Mouse (Mus musculus): ENCODE measurements at regions not wholly inside any gene's neighbourhood (a gene's known extent, or its start where the extent isn't known, plus 50 kb on each side); places are given as distances from the start of the nearest gene placed in this dataset.

DNA sequence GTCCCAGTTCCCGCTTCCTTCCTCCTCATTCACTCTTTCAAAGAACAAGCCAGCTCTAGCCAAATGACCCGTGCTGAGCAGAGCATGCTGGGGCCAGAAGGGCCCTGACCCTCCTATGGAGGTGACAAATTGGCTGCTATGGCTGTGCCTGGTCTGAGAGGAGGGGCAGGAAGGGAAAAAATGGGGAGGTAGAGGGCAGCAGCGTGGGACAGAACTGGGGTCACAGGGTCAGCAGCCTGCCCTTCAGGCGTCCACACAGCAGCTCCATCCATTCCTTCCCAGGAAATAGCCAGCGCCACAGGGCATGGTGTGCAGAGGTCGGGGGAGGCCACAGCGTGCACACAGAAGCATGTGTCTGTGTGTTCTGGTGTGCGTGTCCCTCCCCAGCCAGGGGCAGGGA lies 292.2 kb upstream of the Tbx3 start:
- no peak overlapping the region for H3K4me3 ChIP-seq
- no peak overlapping the region for H3K27ac ChIP-seq
- WGBS, result 20% methylated on average over 8 of the region's 8 CpGs
- H3K9ac ChIP-seq, result no peak overlapping the region
- H3K4me1 ChIP-seq, result peaks cover 10% of the 10 kb centered on the region
- H3K9me3 ChIP-seq, result peaks cover 5% of the 10 kb centered on the region; the same call in 1 of the 2 replicates
- H3K4me2 ChIP-seq (replicated peaks), result no peak overlapping the region
- H3K27me3 ChIP-seq, result peaks cover 56% of the 10 kb centered on the region
- no peaks in the 10 kb centered on the region for H3K36me3 ChIP-seq
- ATAC-seq (ENCODE audit: low FRiP score, low read depth), result no peak

- H3K4me1 ChIP-seq, result peaks cover 10% of the 10 kb centered on the region
- 16% methylated on average over 6 of the region's 6 CpGs for WGBS
- no peak overlapping the region for H3K4me3 ChIP-seq
- ATAC-seq (ENCODE audit: low FRiP score, low read depth), result no peak; the same call in 1 of the 2 replicates
- no peaks in the 10 kb centered on the region for H3K36me3 ChIP-seq
- peaks cover 5% of the 10 kb centered on the region for H3K9me3 ChIP-seq
- H3K27ac ChIP-seq, result no peak overlapping the region
- H3K4me2 ChIP-seq (replicated peaks), result no peak overlapping the region
- H3K9ac ChIP-seq, result no peak overlapping the region
- H3K27me3 ChIP-seq, result peaks cover 53% of the 10 kb centered on the region
These were observed 290.5 kb upstream of the Tbx3 start for GRCm38 (mm10) chr5:119379915-119380432.

DNA sequence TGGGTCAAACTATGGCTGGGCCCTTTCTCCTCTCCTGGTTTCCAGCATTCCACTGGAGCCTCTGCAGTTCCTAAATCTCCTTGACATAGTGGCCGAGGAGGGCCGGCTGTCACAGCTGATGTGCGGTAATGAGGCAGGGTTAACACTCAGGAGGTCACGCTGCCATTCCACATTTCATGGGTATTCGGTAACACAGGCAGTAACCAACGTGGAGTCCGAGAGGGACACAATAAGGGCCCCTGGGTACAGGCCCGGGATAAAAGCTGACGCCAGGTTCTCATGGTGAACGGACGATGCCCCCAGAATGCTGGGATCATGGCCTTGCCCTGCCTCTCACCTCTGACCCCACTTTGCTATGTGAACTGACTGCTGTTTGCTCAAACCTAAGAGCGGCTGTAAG lies 289.0 kb upstream of the Tbx3 start:
- Histone ChIP-seq H3K9ac (no peak overlapping the region), H3K27ac (no peak overlapping the region), H3K4me3 (no peak overlapping the region), H3K4me2 (replicated peaks) (no peak overlapping the region), H3K4me1 (peaks cover 10% of the 10 kb centered on the region), H3K27me3 (peaks cover 47% of the 10 kb centered on the region), H3K36me3 (no peaks in the 10 kb centered on the region), H3K9me3 (peaks cover 5% of the 10 kb centered on the region)
- no peak for ATAC-seq (ENCODE audit: low FRiP score, low read depth)
- WGBS, result 53% methylated on average over 12 of the region's 12 CpGs

DNA sequence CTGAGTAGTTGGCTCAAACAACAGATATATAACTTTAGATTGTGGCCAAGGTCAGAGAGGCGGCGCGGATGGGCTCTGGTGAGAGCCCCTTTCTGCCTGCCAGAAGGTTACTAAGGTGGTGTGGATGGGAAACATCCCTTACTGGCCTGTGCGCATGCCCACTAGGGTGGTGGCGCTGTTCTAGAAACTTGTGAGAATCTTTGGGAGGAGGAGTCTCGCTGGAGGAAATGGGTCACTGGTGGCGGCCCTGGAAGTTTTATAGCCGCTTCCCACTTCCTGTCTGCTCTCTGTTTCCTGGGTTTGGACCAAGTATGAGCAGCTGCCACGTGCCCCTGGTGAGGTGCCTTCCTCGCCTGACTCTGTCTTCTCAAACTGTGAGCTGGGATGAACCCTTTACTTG lies 285.0 kb upstream of the Tbx3 start:
- ATAC-seq (ENCODE audit: low FRiP score, low read depth), result no peak
- Histone ChIP-seq H3K4me3 (no peak overlapping the region), H3K9me3 (peaks cover 5% of the 10 kb centered on the region), H3K27ac (no peak overlapping the region), H3K4me1 (peaks cover 22% of the 10 kb centered on the region), H3K27me3 (peaks cover 17% of the 10 kb centered on the region), H3K9ac (no peak overlapping the region), H3K4me2 (replicated peaks) (no peak overlapping the region), H3K36me3 (no peaks in the 10 kb centered on the region)
- WGBS, result 85% methylated on average over 10 of the region's 10 CpGs

- H3K9me3 ChIP-seq, result peaks cover 4% of the 10 kb centered on the region
- H3K27me3 ChIP-seq, result peaks cover 4% of the 10 kb centered on the region; the same call in 1 of the 2 replicates
- no peak overlapping the region for H3K4me3 ChIP-seq
- H3K4me2 ChIP-seq (replicated peaks), result no peak overlapping the region
- H3K27ac ChIP-seq, result no peak overlapping the region
- no peak overlapping the region for H3K9ac ChIP-seq
- no peak for ATAC-seq (ENCODE audit: low FRiP score, low read depth)
- 80% methylated on average over 8 of the region's 8 CpGs for WGBS
- no peaks in the 10 kb centered on the region for H3K36me3 ChIP-seq
- H3K4me1 ChIP-seq, result peaks cover 25% of the 10 kb centered on the region
These were observed 283.6 kb upstream of the Tbx3 start for GRCm38 (mm10) chr5:119386821-119387220.

DNA sequence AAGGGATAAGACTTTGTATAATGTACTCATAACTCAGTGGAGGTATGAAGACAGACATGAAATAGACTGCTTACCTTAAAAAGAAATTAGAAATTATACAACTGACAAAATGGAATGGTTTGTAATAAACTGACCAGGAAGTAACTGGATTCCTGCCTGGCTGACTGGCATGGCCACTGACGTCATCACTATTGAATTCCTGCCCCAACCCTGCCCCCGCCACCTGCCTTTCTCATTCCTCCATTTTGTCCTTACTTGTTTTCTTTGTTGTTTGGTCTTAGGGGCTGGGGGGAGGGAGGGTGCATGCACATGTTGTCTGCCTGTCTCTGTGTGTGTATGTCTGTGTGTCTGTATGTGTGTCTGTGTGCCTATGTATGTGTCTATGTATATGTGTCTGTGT lies 283.2 kb upstream of the Tbx3 start:
- 65% methylated on average over 2 of the region's 2 CpGs for WGBS
- no peak overlapping the region for H3K4me3 ChIP-seq
- ATAC-seq (ENCODE audit: low FRiP score, low read depth), result no peak
- H3K4me1 ChIP-seq, result peaks cover 25% of the 10 kb centered on the region
- no peak overlapping the region for H3K27ac ChIP-seq
- no peak overlapping the region for H3K4me2 ChIP-seq (replicated peaks)
- no peaks in the 10 kb centered on the region; the same call in 1 of the 2 replicates for H3K9me3 ChIP-seq
- no peak overlapping the region for H3K9ac ChIP-seq
- no peaks in the 10 kb centered on the region for H3K36me3 ChIP-seq
- no peaks in the 10 kb centered on the region; the same call in 1 of the 2 replicates for H3K27me3 ChIP-seq

DNA sequence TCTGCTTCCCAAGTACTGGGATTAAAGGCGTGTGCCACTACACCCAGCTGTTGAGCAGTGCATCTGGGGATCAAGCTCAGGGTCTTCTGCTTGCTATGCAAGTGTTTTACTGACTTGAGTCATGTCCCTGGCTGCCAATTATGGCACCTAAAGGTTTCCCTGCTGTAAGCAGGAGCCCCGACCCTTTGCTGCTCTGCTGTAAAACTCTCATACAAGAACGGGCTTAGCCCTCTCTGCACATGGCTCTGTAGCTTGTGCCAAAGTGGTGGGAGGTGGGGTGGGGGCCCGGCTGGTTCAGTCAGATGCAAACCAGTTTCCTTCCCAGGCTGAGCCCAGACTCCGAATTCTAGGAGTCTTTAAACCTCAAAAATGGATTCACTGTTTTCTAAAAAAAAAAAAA lies 281.6 kb upstream of the Tbx3 start:
- H3K27me3 ChIP-seq, result no peaks in the 10 kb centered on the region; the same call in 1 of the 2 replicates
- H3K4me3 ChIP-seq, result no peak overlapping the region
- no peak overlapping the region; the same call in 1 of the 2 replicates for H3K4me2 ChIP-seq (replicated peaks)
- H3K4me1 ChIP-seq, result peaks cover 32% of the 10 kb centered on the region
- 29% methylated on average over 5 of the region's 5 CpGs for WGBS
- H3K36me3 ChIP-seq, result no peaks in the 10 kb centered on the region
- peak; percentile 70; the same call in 1 of the 2 replicates for ATAC-seq (ENCODE audit: low FRiP score, low read depth)
- peak overlapping the region; percentile 75 for H3K27ac ChIP-seq
- H3K9me3 ChIP-seq, result no peaks in the 10 kb centered on the region
- no peak overlapping the region for H3K9ac ChIP-seq

DNA sequence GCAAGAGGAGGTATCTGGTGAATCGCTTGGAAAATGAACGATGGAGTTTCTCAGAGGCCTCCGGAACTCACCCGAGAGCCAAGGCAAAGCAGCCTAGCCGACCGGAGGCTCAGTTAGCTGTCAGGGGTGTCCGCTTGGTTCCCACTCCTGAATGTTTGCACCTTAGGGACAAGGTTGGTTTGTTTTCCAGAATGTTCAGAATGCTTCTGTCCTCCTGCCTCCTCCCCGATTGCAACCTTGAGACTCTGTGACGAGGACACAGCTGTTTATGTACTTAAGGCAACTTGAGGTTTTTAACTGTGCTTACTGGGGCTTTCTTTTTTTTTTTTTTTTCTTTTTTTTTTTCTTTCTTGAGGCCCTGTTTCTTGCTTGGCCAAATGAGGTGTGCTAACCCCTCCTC lies 281.1 kb upstream of the Tbx3 start:
- 0 out of 2 replicates have a peak, but pooled peaks have one; percentile 29 for ATAC-seq (ENCODE audit: low FRiP score, low read depth)
- peak overlapping the region; percentile 3 for H3K4me2 ChIP-seq (replicated peaks)
- H3K27me3 ChIP-seq, result no peaks in the 10 kb centered on the region; the same call in 1 of the 2 replicates
- H3K9ac ChIP-seq, result no peak overlapping the region
- peak overlapping the region; percentile 75 for H3K27ac ChIP-seq
- 57% methylated on average over 9 of the region's 9 CpGs for WGBS
- no peak overlapping the region for H3K4me3 ChIP-seq
- peaks cover 32% of the 10 kb centered on the region for H3K4me1 ChIP-seq
- H3K9me3 ChIP-seq, result no peaks in the 10 kb centered on the region
- H3K36me3 ChIP-seq, result no peaks in the 10 kb centered on the region

DNA sequence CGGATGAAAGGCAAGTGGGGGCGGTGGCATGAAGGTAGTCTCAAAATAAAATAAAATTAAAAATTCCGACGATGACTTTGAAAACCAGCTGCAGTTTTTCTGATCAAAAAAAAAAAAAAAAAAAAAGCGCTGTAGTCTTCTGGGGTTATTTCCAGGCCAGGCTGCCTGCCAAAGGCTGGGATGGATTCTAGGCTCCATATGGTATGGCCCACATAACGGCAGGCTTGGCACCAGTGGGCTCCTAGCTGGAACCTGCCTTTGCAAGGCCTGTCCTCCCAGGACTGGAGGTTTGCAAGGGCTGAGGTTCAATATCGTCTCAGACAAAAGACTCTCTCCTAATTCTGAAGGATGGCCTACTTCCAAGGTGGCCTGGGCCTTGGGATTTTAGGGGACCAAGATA lies 280.6 kb upstream of the Tbx3 start:
- Histone ChIP-seq H3K4me1 (peaks cover 32% of the 10 kb centered on the region), H3K9me3 (no peaks in the 10 kb centered on the region), H3K9ac (no peak overlapping the region), H3K27ac (peak overlapping the region; percentile 75), H3K36me3 (no peaks in the 10 kb centered on the region), H3K4me2 (replicated peaks) (peak overlapping the region; percentile 3; the same call in 1 of the 2 replicates), H3K4me3 (no peak overlapping the region), H3K27me3 (no peaks in the 10 kb centered on the region; the same call in 1 of the 2 replicates)
- no peak for ATAC-seq (ENCODE audit: low FRiP score, low read depth)
- 48% methylated on average over 7 of the region's 7 CpGs for WGBS

DNA sequence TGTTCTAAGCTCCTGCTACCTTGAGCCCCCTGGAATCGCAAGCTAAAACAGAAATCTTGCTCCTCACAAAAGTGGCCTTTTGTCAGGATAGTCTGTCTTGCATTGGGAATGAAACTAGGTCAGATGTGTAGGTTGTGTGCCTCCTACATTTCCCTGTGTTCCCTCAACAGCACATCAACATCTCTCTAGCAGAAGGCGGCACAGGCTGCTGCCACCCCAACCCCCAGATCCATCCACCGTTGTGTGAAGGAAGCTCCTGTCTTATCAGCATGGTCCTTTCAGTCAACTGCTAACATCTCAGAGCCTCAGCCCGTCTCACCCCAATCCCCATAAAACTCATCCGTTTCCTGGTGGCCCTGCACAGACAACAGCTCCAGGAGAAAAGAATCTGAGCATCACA lies 272.0 kb upstream of the Tbx3 start:
- ATAC-seq (ENCODE audit: low FRiP score, low read depth), result no peak
- Histone ChIP-seq H3K4me2 (replicated peaks) (no peak overlapping the region), H3K9ac (no peak overlapping the region), H3K27me3 (peaks cover 18% of the 10 kb centered on the region; the same call in 1 of the 2 replicates), H3K4me1 (peaks cover 14% of the 10 kb centered on the region), H3K36me3 (no peaks in the 10 kb centered on the region), H3K9me3 (no peaks in the 10 kb centered on the region), H3K4me3 (no peak overlapping the region), H3K27ac (no peak overlapping the region)
- 63% methylated on average over 5 of the region's 5 CpGs for WGBS

DNA sequence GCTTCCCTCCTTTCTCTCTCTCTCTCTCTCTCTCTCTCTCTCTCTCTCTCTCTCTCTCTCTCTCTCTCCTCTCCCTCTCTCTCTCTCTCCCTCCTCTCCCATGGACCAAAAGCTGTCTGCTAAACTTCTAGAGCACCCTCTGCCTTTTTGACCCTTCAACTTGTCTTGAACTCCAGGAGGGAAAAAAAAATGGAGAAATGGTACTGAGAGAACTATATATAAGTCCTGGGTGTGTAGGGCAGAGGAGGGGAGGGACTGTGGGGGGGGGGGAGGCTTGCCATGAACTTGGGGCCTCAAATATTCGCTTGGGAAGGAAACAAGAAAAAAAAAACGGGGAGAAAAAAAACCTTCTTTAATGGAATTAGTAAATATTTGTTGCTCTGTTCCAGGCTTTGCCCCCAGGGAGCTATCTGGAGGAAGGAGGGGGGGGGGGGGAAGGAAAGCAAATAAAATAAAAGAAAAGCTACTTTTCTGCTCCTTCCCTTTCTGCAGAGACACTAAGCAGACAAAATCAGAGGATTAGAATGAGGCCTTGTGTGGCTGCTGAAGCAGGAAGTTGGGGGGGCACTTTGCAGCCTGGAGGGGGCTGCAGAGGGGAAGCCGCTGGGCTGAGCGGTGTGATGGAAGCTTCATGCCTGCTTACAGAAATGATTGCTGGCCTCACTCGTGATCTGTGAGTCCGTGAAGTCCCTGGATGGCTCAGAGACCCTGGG lies 270.1 kb upstream of the Tbx3 start:
- Histone ChIP-seq H3K4me1 (peaks cover 14% of the 10 kb centered on the region), H3K9me3 (no peaks in the 10 kb centered on the region), H3K27me3 (peaks cover 18% of the 10 kb centered on the region; the same call in 1 of the 2 replicates), H3K36me3 (no peaks in the 10 kb centered on the region), H3K4me2 (replicated peaks) (peak overlapping the region; percentile 10; the same call in 1 of the 2 replicates), H3K27ac (peak overlapping the region; percentile 55; the same call in 1 of the 2 replicates), H3K4me3 (no peak overlapping the region), H3K9ac (0 out of 2 replicates have a peak overlapping the region, but pooled peaks have one; percentile 4)
- 5% methylated on average over 6 of the region's 6 CpGs for WGBS
- ATAC-seq (ENCODE audit: low FRiP score, low read depth), result no peak

DNA sequence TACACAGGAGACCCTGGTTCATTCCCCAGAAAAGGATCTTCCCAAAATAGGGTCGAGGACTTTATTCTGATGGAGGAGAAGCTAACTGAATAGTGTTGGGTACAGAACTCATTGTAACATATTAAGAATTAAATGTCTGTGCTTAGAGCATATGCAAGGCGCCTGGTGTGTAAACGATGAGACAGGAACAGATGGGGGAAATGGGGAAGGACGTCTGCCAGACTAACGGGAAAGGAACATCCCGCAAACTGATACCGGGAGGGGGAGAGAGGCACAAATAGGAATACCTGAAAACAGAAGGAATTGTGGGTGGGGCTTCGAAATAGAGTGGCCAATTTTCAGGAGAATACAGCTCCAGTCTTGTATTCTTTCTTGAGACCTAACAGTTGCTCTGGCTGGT lies 268.6 kb upstream of the Tbx3 start:
- Histone ChIP-seq H3K4me3 (no peak overlapping the region), H3K36me3 (no peaks in the 10 kb centered on the region), H3K27me3 (peaks cover 30% of the 10 kb centered on the region), H3K9ac (no peak overlapping the region), H3K9me3 (no peaks in the 10 kb centered on the region), H3K27ac (no peak overlapping the region), H3K4me1 (peaks cover 14% of the 10 kb centered on the region), H3K4me2 (replicated peaks) (no peak overlapping the region)
- 79% methylated on average over 8 of the region's 8 CpGs for WGBS
- ATAC-seq (ENCODE audit: low FRiP score, low read depth), result no peak

Data from limb, embryonic 13.5 days (tissue).